Mouse (Mus musculus): ENCODE results near the gene Rph3al. TPM values are rescaled to one million over a fixed set of nuclear protein-coding genes. Genes with fewer than 3 reads are reported as not detected.
A peak's percentile ranks its signal among the peaks of the same experiment; 100 is the strongest.

Gene Rph3al
- polyA plus RNA-seq, 1 experiment, result 0.47 TPM

- TF ChIP-seq CTCF (IDR thresholded peaks at IDR 0.05; ENCODE audit: borderline replicate concordance, insufficient read depth, low read length), result no peak
- no peak for TF ChIP-seq POLR2A (IDR thresholded peaks at IDR 0.05; ENCODE audit: low read depth, low read length)
- Histone ChIP-seq H3K27ac (ENCODE audit: insufficient read depth, low read length) (no peak overlapping the region), H3K4me1 (ENCODE audit: control insufficient read depth, insufficient read depth, low read length) (no peaks in the 10 kb centered on the region), H3K4me3 (ENCODE audit: insufficient read depth, low read length) (no peak overlapping the region)
Observed at GRCm38 (mm10) chr11:75970629-75971028, 32.4 kb upstream of the Rph3al start.

DNA sequence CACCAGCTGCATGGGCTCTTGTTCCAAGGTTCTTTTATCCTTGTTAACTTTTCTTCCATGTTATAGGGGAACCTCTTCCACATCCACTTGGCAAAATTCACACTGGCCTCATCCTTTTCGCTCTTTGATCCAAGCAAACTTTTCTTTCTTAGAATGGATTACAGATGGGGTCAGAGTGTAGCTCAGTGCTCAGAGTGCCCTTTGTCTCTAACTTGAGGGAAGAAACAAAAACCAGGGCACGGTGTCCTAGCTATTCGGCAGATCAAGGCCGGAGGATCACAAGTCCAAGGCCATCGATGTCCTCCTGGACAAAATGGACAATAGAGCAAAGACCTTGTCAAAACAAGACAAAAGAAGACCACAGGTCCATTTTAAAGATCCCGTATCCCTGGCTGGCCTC, 30.5 kb upstream of the Rph3al start:
- no peak overlapping the region for H3K4me3 ChIP-seq (ENCODE audit: insufficient read depth, low read length)
- H3K27ac ChIP-seq (ENCODE audit: insufficient read depth, low read length), result no peak overlapping the region
- H3K4me1 ChIP-seq (ENCODE audit: control insufficient read depth, insufficient read depth, low read length), result no peaks in the 10 kb centered on the region
- TF ChIP-seq CTCF (IDR thresholded peaks at IDR 0.05; ENCODE audit: borderline replicate concordance, insufficient read depth, low read length), result no peak
- no peak for TF ChIP-seq POLR2A (IDR thresholded peaks at IDR 0.05; ENCODE audit: low read depth, low read length)

- H3K4me3 ChIP-seq (ENCODE audit: insufficient read depth, low read length), result peak overlapping the region; percentile 62
- TF ChIP-seq POLR2A (IDR thresholded peaks at IDR 0.05; ENCODE audit: low read depth, low read length), result no peak
- peak; percentile 32; the same call in 1 of the 2 replicates for TF ChIP-seq CTCF (IDR thresholded peaks at IDR 0.05; ENCODE audit: borderline replicate concordance, insufficient read depth, low read length)
- H3K4me1 ChIP-seq (ENCODE audit: control insufficient read depth, insufficient read depth, low read length), result no peaks in the 10 kb centered on the region
- no peak overlapping the region for H3K27ac ChIP-seq (ENCODE audit: insufficient read depth, low read length)
Observed at GRCm38 (mm10) chr11:75966401-75967372, 28.5 kb upstream of the Rph3al start.

GRCm38 (mm10) chr11:75965674-75966400, 27.6 kb upstream of the Rph3al start:
- TF ChIP-seq CTCF (IDR thresholded peaks at IDR 0.05; ENCODE audit: borderline replicate concordance, insufficient read depth, low read length) (no peak), POLR2A (IDR thresholded peaks at IDR 0.05; ENCODE audit: low read depth, low read length) (no peak)
- Histone ChIP-seq H3K27ac (ENCODE audit: insufficient read depth, low read length) (no peak overlapping the region), H3K4me3 (ENCODE audit: insufficient read depth, low read length) (peak overlapping the region; percentile 62), H3K4me1 (ENCODE audit: control insufficient read depth, insufficient read depth, low read length) (no peaks in the 10 kb centered on the region)

DNA sequence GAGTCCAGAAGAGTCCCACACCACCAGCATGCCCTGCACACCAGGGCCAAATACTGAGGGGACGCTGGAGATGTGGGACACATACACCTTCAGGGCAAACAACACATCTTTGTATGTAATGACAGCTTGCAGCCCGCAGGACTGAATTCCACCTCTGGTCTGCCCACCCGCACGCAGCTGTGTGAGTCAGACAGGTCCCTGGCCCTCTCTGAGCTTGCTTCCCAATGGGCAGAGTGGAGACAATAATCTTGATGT, 26.2 kb upstream of the Rph3al start:
- H3K27ac ChIP-seq (ENCODE audit: insufficient read depth, low read length), result no peak overlapping the region
- no peaks in the 10 kb centered on the region for H3K4me1 ChIP-seq (ENCODE audit: control insufficient read depth, insufficient read depth, low read length)
- H3K4me3 ChIP-seq (ENCODE audit: insufficient read depth, low read length), result no peak overlapping the region
- TF ChIP-seq POLR2A (IDR thresholded peaks at IDR 0.05; ENCODE audit: low read depth, low read length) (no peak), CTCF (IDR thresholded peaks at IDR 0.05; ENCODE audit: borderline replicate concordance, insufficient read depth, low read length) (no peak)

DNA sequence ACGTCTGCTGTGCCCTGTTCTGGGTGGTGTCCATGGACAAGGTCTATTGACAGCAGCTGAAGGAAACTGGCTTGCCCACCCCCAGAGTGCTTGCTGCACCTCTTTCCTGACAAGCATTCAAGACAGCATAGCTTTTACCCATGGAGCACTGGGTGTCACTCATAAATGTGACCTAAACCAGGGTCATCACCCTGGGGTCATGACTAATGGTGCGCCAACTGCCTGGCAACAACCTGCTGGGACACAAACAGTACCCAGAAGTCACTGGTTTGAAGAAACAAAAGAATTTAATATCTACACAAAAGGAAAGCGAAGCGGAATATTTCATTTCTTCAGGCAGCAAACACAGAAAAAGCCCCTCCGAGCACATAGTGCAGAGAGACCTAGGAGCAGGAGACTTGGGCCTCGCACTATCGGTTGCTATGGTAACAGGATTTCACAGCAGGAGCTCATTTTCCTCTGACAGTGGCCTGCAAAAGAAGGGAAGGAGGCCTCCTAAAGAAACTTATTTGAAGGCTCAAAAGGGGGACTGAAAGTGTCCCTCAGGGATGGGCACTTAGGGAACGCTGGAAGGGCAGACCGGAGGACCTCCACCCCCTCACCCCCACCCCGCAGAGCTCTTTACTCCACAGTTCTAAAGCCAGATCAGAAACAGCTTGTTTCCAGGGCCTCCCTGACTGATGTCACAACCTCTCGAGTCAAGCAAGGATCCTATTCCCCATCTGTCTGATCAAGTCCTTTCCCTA, 25.7 kb upstream of the Rph3al start:
- Histone ChIP-seq H3K4me1 (ENCODE audit: control insufficient read depth, insufficient read depth, low read length) (no peaks in the 10 kb centered on the region), H3K27ac (ENCODE audit: insufficient read depth, low read length) (no peak overlapping the region), H3K4me3 (ENCODE audit: insufficient read depth, low read length) (no peak overlapping the region)
- no peak for TF ChIP-seq CTCF (IDR thresholded peaks at IDR 0.05; ENCODE audit: borderline replicate concordance, insufficient read depth, low read length)
- TF ChIP-seq POLR2A (IDR thresholded peaks at IDR 0.05; ENCODE audit: low read depth, low read length), result no peak

DNA sequence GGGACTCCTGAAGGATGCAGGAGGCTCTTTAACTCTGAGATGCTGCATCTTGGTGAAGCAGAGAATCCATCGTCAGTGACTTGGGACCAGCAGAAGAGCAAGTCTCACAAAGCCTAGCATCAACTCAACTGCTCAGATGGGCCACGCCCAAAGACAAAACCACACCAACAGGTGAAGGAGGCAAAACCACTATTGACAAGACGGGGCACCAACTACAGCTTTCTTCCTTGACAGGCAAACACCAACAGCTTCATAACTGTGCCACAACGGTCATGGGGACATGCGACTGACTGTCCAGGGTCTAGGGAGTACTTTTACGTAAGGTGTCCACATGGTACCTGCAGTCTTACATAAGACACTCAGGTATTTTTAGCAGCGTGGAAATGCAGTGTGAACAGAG, 23.6 kb upstream of the Rph3al start:
- no peaks in the 10 kb centered on the region for H3K4me1 ChIP-seq (ENCODE audit: control insufficient read depth, insufficient read depth, low read length)
- no peak overlapping the region for H3K27ac ChIP-seq (ENCODE audit: insufficient read depth, low read length)
- no peak overlapping the region for H3K4me3 ChIP-seq (ENCODE audit: insufficient read depth, low read length)
- TF ChIP-seq CTCF (IDR thresholded peaks at IDR 0.05; ENCODE audit: borderline replicate concordance, insufficient read depth, low read length) (no peak), POLR2A (IDR thresholded peaks at IDR 0.05; ENCODE audit: low read depth, low read length) (no peak)

DNA sequence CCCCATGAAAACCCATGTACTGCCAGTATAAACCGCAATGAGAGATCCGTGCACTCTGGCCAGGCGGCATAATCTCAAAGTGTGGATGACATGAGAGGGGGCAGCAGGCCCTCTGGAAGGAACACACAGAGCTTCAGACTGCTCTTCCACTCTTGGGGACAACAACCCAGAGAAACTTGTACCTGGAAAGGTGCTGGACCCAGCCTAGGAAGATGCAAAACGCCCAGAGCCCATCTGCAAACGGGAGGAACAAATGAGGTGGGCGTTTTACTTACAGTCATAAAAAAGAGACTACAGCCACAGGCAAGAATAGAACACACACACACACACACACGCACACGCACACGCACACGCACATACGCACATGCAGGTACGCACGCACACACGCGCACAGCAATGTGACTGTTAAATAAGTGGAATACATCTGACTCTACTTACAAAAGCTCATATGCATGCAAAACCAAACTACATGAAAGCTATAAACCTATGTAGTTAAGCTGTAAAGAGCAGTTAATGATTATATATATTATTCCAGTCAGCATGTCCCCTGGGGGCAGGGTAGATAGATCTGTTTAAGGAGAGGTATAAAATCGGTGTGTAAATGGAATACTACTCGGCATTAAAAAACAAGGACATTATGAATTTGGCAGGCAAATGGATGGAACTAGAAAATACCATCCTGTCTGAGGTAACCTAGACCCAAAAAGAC, 19.0 kb upstream of the Rph3al start:
- H3K4me1 ChIP-seq (ENCODE audit: control insufficient read depth, insufficient read depth, low read length), result no peaks in the 10 kb centered on the region
- no peak overlapping the region for H3K4me3 ChIP-seq (ENCODE audit: insufficient read depth, low read length)
- TF ChIP-seq POLR2A (IDR thresholded peaks at IDR 0.05; ENCODE audit: low read depth, low read length), result no peak
- no peak for TF ChIP-seq CTCF (IDR thresholded peaks at IDR 0.05; ENCODE audit: borderline replicate concordance, insufficient read depth, low read length)
- no peak overlapping the region for H3K27ac ChIP-seq (ENCODE audit: insufficient read depth, low read length)

- no peak overlapping the region for H3K4me3 ChIP-seq (ENCODE audit: insufficient read depth, low read length)
- no peaks in the 10 kb centered on the region for H3K4me1 ChIP-seq (ENCODE audit: control insufficient read depth, insufficient read depth, low read length)
- H3K27ac ChIP-seq (ENCODE audit: insufficient read depth, low read length), result no peak overlapping the region
- TF ChIP-seq POLR2A (IDR thresholded peaks at IDR 0.05; ENCODE audit: low read depth, low read length), result no peak
Observed at GRCm38 (mm10) chr11:75956651-75957050, 18.4 kb upstream of the Rph3al start.

Measured in embryonic fibroblast, embryonic 13.5 days (primary cell).